Mouse (Mus musculus) gastrocnemius, postnatal 14 days (tissue): ENCODE results near the gene Gm29797. TPM values are rescaled to one million over a fixed set of nuclear protein-coding genes. Genes with fewer than 3 reads are reported as not detected.

ENCODE experiments used
- DNase-seq: peaks from one replicate; pipeline ENCODE4 v3.0.0; 2021; ENCODE audit warnings: mixed read lengths
- intact Hi-C: fragments of 180-260 bp; cut with DNase I; formaldehyde crosslinking; loops from one replicate; pipeline ENCODE4 v1.15.1; 2025; ENCODE audit warnings: low total_unique reads
- long read RNA-seq, 2 experiments: library from polyadenylated mRNA; stranded (forward); transcript quantifications; one replicate each; pipeline ENCODE4 v2.0.0; 2021
- total RNA-seq, 2 experiments: library from RNA; stranded (reverse); gene quantifications; 2 replicates each; pipeline ENCODE4 v1.2.3; 2021

Gene Gm29797
- not detected for total RNA-seq
- long read RNA-seq, experiment 1: 0 reads
- long read RNA-seq, experiment 2: 0 reads

DNA sequence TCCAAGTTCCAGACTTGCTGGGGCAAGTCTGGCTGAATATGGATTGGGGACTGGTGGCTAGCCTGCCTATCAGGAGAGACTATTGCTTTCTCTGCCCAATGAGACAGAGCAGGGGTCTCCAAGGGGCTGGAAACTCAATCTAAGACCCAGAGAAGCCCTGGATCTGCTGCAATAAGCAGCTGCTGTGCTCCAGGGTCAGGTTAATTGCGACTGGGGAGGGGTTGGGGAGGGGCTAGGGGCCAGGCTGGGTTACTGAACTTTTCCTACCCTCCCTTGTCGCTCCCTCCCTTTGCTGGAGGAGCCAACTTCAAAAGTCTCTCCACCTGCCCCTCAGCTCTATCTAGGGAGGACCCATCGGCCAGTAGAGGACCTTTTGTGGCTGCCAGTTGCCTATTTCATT, at the start of gene Gm29797:
TSS of gene Gm29797 (plus strand) at position 301 of the 400 bp plus-strand sequence.
- intact Hi-C loops: no loop called here
- no peak for DNase-seq

DNA sequence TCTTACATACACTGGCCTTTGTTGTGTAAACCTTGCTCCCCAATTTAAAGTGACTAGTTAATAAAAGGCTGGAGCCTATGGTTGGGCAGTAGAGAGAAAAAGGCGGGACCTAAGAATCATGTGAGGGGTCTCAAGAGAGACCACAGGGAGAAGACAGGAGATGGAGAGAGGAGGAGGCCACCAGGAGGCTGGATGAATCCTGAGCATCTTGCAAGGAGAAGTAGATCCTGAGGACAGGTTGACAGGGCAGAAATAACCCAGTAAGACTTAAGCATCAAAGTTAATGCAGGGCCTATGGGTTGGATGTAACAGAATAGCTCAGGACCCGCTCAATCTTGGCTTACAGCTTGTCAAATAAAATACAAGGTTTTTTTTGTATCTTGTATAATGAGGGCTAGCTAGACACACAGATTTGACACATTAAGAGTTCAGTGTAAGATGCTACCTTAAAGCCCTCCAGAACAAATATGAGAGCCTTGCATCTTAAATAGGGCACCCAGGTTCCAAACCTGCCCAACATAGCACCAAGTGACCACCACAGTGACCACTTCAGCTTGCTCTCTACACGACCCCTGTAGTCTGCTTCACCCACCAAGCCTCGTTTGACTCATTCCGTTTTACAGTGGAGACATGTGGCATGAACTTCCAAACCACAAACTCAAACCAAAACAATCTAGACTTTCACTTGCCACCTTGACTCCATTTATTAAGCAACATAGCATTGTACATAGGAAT, 37.9 kb upstream of the Gm29797 start:
- intact Hi-C loops: no loop called here
- no peak for DNase-seq

DNA sequence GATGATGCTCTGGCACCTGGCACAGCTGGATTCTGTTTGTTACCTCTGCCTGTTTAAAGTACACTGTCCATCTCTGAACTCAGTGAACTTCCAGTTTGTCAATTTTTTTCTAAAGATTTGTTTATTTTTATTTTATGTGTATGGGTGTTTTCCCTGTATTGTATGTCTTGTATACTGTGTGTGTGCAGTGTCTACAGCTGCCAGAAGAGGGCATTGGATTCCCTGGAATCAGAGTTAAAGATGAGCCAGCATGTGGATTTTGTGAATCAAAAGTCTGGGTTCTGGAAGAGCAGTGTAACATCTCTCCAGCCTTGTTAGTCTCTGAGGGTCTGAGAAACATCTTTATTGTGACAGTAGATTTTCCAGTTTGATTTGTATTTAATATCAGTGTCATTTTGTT, 33.4 kb upstream of the Gm29797 start:
- no peak for DNase-seq
- intact Hi-C loops: no loop called here

DNA sequence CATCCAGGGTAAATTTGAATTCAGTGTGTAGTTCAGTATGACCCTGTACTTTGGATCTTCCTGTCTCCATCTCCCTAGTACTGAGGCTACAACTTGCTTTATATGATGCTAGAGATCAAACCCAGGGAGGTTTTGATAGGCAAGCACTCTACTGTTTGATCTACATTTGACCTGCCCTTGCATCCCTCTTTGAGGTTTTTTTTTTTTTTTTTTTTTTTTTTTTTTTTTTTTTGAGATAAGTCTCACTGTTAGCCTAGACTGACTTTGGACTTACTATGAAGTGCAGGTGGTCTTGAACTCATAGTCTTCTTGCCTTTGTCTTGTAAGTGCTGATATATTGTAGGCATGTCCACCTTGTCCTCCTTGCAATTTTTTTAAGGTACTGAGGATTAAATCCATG, 28.4 kb upstream of the Gm29797 start:
- intact Hi-C loops: no loop called here

DNA sequence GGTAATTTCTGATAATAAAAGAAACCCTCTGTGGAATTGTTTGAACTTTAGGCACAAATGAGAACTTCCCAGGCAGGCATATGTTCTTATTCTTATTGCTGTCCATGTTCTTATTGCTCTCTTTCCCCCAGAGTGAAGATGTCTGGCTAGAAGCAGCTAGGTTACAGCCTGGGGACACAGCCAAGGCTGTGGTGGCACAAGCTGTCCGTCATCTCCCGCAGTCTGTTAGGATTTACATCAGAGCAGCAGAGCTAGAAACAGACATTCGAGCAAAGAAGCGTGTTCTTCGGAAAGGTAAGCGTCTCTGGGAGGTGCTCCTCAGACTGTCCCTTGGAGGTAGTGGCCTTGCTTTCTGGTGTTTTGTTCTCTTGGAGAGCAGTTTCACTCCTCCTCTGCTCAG, 24.2 kb upstream of the Gm29797 start:
- no peak for DNase-seq
- intact Hi-C loops: no loop called here

More for the DNA sequence above, 28.4 kb upstream of the Gm29797 start:
- DNase-seq: no peak

DNA sequence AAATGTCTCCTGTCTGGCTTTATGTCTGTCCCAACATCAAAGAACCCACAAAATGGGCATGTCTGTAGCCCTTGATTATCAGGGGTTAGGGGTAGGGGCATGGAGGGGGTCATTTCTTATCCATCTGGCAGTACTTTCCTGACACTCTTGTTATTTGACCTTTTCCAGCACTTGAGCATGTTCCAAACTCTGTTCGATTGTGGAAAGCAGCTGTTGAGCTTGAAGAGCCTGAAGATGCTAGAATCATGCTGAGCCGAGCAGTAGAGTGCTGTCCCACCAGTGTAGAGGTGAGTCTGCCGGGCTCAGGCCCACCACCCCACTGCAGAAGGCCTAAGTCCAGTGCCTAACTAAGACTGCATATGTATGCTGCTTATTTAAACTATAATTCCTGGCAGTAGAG, 21.0 kb upstream of the Gm29797 start:
- intact Hi-C loops: loop anchor here (2.0 kb wide), 1 partner anchor 15 kb away; no protein-coding TSS in a partner anchor
- no peak for DNase-seq

DNA sequence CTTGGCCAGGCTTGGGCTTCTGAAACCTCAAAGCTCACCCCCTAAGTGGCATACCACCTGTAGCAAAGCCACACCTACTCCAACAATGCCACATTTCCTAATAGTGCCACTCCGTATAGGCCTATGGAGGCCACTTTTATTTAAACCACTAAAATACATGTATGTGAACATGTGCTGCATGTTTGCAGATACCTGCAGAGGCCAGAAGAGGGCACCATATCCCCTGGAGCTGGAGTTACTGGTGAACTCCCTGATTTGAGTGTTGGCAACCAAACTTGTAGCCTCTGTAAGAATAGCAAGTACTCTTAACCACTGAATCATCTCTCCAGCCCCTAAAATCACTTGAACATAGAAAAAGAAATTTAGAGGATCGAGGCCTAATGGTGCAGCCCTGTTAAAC, 12.5 kb upstream of the Gm29797 start:
- DNase-seq: peak; percentile 45
- intact Hi-C loops: no loop called here

DNA sequence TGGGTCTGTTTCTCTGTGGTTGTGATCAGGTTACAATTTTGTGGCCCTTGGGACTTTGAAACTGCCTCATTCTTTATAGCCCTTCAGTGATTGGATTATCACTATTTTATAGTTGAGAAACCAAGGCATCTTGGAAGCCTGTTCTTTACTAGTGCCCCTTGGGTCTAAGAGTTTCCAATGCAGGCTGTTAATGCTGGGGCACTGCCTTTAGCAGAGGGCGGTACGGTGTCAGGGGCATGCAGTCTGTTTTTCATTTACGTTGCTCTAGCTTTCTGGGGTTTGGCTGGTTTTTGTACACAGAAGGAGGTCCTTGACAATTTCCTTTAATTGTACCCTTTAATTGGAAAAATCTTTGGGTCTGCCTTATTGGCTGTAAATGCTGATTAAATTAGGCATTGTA, 11.2 kb upstream of the Gm29797 start:
- intact Hi-C loops: no loop called here
- DNase-seq: no peak

DNA sequence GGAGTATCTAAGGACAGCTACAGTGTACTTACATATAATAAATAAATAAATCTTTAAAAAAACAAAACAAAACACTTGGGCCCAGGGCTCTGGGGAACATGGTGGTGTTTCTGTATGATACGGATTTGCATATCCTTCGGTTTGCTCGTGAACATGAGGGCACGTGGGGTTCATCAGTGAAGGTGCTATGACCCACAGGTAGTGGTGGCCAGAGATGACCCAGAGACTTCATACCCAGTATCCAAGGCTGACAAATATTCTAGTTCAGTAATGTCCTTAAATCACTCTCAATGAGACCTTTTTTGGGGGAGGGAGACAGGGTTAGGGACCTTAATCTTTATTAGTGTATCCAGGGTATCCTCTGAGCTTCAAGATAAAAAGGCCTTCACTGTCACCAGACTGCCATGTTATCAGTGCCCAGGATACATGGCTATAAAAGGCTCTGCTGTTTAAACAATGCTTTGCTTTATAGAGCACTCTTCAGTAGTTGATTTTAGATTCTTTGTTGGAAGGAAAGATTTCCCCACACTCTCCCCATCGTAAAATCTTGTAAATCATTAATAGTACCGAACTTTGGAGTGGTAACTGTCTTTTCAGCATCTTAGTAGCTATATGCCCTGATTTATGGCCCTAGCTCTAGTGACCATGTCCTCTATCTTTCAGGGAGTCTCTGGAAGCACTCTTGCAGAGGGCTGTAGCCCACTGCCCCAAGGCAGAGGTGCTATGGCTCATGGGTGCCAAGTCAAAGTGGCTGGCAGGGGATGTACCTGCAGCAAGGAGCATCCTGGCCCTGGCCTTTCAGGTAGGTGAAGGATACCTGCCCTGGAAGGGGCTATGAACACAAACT, 10.0 kb upstream of the Gm29797 start:
- DNase-seq: no peak
- intact Hi-C loops: no loop called here

DNA sequence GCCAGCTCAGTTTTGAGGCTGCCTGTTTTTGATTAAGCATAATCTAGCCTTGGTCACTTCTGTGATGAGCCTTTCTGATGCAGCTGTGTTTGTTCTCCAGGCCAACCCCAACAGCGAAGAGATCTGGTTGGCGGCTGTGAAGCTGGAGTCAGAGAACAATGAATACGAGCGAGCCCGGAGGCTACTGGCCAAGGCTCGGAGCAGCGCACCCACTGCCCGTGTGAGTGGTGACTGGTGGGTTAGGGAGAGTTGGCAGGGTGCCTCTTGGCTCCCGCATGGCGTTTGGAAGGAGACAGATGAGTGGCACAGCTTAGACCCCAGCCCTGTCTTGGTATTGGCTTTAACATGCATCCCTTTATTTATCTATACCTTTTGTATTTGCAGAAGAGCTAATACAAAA, 7.9 kb upstream of the Gm29797 start:
- no peak for DNase-seq
- intact Hi-C loops: no loop called here

DNA sequence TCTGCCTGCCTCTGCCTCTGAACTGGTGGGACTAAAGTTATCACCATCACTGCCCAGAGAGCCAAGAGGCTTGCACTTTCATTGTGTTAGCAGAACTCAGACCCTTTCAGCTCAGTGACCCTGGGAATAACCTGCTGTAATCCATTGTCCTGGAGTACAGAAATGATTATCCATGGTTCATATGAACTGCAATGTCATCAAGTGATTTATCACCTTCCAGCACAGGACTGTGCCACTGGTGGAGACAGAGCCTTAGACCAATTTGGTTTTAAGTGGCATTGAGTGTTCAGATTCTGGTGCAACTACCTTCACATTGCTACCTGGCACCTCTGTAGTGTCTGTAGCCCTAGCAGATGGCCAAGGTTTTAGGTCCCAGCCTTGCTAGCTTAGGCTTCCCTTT, 3.8 kb upstream of the Gm29797 start:
- intact Hi-C loops: no loop called here
- DNase-seq: no peak

DNA sequence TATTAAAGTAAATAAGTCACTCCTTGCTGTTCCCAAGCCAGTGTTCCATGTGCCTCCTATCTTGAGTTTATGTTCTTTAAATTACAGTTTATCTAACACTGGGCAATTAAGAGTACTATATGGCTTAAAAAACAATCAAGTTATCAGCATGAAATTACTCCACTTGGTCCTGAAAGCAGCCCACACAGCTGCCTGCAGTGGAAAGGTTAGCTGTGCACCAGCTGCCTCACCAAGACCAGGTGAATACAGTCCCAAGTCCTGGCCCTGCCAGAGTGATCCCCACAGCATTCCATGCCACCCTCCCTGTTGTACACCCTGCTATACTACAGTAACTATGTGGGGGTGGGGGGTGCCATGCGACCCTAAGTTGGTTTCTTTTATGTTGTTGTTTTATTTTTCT, 3.3 kb upstream of the Gm29797 start:
- no peak for DNase-seq
- intact Hi-C loops: no loop called here

DNA sequence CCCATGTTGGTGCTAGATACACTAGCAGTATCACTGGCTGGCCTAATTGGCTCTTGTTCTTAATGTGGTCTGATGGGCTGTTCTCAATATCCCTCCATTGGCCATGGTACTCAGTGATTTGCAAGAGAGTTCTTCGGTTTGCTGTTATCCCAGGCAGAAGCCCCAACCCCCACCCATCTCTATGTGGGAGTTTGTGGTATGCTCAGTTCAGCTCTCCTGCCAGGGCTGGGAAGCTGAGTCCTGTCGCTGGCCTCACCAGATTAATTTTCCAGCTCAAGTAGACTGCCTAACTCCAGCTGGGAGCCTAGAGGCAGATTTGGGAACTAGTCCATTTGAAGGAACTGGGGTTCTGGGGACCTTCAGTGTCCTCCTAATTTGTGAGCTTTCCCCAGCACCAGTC, 607 bp downstream of the Gm29797 start:
- intact Hi-C loops: no loop called here
- DNase-seq: no peak

DNA sequence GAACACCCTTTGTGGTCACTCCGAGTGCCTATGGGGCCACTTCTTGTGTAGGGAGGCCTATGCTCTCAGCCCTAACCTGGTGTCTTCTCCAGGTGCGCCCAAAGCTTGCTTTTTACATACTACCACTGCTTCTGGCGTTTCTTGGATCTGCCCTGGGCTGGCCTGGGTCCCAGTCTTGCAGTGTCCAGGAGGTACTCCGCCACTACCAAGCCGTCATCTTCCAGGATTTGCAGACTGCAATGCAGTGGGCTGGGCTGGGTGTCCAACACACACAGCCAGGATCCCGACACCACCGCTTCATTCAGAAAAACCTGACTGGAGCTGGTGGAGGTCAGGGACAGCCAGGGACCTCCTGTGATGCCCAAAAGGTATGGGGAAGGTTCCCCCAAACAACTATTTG, 1.7 kb downstream of the Gm29797 start:
- intact Hi-C loops: no loop called here
- DNase-seq: no peak

DNA sequence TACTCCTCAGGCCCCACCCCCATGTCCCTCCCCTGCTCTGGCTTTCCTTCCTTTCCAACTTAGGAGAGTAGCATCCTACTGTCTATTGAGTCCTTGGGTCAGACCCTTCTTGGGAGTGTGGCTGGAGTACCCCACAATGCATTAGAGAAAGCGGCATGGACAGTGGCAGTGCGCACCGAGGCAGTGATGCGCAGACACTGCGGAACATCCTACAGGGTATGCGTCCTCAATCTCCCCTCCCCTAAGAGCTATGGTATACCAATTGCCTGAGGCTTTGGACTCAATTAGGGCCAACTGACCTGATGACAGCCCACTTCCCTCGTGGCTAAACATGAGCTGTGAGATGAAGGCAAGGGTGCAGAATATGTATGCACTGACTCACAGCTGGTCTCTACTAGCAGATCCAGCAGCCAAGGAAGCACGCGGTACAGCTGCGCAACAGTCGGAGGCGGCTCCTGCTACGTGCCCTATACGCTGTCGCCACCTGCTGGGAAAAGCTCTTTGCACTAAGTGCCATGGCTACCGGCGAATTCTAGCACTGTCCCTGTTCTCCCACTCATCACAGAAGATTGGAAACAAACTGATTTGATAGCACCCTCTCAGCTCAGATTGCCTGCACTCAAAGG, 2.2 kb downstream of the Gm29797 start:
- DNase-seq: peak; percentile 62
- intact Hi-C loops: no loop called here

DNA sequence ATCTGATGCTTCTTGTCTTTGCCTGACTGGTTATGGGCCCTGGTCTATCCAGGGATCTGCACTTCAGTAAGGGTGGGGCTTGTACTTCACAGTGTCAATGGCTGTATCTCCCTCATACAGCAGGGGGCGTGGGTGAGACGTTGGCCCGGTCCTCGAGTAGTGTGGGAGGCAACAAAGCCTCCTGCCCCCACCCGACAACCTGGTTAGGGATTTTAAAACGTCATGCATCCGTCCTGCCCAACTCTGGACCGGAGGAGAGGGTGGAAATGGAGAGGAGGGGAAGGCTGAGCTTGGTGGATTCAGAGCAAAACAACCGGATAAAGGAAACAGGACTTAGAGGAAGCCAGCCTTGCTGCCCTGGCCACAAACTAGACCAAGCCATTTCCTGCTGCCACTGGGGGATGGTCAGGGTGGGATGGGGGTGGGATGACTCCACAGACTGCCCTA, 2.8 kb downstream of the Gm29797 start:
- intact Hi-C loops: no loop called here
- peak; percentile 80 for DNase-seq

DNA sequence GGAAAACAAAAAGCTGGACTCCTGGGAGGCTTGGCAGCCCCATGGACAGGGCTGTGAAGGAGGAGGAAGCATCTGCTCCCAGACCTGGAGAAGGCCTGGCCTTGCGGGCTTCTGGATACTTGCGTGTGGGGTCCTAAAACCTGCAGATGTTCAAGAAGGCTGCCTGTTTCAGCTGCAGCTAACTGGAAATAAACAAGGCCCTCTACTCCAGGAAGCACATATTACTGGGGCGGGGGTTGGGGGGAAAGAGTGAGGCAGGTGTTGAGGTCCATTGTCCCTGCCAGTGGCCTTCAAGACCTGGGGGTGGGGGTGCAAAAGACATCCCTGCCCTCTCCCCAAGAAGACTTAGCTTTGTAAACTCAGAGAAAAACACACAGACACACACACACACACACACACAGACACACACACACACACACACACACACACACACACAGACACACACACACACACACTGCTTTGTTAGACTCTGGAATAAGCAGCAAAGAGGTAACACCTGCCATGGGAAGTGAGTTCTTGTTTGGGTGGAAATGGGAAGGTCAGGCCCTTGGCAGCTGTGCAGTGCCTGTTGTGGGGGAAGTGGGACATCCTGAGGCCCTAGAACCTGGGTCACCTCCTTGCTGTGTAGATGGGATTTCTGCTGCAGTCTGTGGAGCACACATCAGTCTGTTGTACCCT, 5.9 kb downstream of the Gm29797 start:
- intact Hi-C loops: no loop called here
- DNase-seq: no peak

DNA sequence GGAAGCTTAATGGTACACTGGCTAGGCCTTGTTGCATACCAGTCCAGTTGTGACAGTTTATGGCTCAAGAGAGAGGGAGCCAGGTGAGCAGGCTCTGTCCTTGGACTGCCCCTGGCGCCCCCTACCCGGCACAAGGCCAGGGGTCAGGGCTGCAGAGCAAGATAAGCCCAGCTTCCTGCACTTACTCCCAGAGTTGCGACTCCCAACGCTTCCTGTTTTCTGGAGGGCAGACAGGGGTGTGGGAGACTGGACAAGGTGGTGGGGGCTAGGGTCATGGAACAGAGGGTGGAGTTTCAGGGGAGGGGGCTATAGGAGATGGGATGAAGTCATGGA, 6.4 kb downstream of the Gm29797 start:
- DNase-seq: no peak
- intact Hi-C loops: no loop called here

DNA sequence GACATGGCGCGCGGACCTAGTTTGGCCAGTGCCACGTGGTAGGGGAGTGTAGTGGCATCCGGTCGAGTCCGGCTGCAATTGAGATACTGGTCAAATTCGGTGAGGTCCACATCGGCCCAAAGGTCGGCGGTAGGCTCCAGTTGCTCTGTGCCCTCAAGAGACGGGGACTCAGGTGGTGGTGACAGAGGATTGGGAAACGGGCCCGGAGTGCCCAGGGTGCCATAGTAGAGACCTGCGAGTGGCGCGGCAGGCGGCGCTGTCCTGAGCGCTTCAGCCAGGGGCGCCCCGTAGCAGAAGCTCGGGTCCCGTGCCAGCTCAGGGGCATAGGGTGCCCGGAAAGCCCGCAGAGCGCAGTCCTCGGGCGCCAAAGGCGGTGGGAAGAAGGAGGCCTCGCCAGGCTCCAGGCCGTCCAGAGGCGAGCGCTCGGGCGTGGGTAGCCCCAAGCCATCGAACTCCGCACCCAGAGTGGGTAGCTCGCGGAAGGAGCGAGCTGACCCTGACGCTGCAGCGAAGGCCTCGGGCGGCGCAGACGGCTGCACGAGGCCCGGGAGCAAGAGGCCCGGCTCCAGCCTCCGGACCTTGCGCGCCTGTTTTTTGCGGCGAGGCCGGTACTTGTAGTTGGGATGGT, 13.6 kb downstream of the Gm29797 start:
- DNase-seq: no peak
- intact Hi-C loops: no loop called here

DNA sequence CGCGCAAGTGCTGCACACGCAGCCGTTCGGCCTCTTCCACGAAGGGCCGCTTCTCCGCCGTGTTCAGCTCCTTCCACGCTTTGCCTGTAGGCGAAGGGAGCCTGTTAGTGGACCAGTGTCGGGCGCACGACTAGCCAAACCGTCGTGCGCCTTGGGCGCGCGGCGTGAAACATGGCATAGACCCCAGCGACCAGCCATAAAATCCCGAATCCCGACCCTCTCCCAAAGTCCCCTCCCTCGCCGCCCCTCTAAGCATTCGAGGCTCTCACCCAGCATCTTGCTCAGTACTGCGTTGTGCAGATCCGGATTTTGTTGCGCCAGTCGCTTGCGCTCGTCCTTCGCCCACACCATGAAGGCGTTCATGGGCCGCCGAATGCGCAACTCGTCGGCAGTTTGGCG, 14.1 kb downstream of the Gm29797 start:
- DNase-seq: no peak
- intact Hi-C loops: no loop called here
